In the genomic region with DNA sequence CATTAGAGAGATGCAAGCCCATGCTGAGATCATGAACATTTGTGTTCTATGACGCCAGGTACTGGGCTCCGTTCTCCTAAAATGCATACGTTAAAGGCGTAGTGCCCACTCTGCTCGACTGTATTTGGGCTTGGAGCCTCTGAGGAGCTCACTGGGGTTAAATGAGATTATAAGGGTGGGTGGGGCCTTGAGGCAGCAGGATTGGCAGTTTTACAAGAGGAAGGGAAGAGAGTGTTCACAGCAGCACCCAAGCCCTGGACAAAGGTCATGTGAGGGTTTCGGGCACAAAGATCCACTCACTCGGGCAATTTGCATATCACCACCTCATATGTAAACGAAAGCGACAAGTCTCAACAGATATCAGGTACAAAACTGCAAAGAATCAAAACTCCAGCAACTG, we compare ENCODE assay signal across 9 mouse cellular contexts. TPM values are rescaled to one million over a fixed set of nuclear protein-coding genes. Genes with fewer than 3 reads are reported as not detected.
A peak's percentile ranks its signal among the peaks of the same experiment; 100 is the strongest.
DNase-seq lines count a peak whose midpoint lies in the region; ATAC-seq and TF ChIP-seq lines count a peak whose summit lies in the region.
"Had no signal": no experiment of that assay in that cellular context is flagged by ENCODE, and none has a peak within 500 bp of the region (broad histone marks: within the 10 kb centered on the region; RNA-seq: fewer than 3 reads in every experiment).

No protein-coding gene starts in this region.

- H3K4me1 ChIP-seq in midbrain, embryonic 13.5 days (replicated peaks), result peaks cover 26% of the 10 kb centered on the region
- H3K4me1 ChIP-seq in midbrain, embryonic 10.5 days, result 0 out of 2 replicates have a peak, but pooled peaks cover 4% of the 10 kb centered on the region
- H3K4me1 ChIP-seq in stomach, postnatal 0 days (replicated peaks; ENCODE audit: control insufficient read depth, insufficient read depth), result peaks cover 20% of the 10 kb centered on the region

- no peak overlapping the region for H3K4me2 ChIP-seq in midbrain, embryonic 13.5 days (replicated peaks)
- H3K4me2 ChIP-seq in stomach, postnatal 0 days (replicated peaks; ENCODE audit: low read depth), result peak overlapping the region; percentile 34
- H3K4me2 ChIP-seq: limb, embryonic 13.5 days had no signal

- H3K27ac ChIP-seq in midbrain, embryonic 13.5 days, result no peak overlapping the region
- H3K27ac ChIP-seq in midbrain, embryonic 10.5 days (replicated peaks), result no peak overlapping the region
- peak overlapping the region; percentile 78 for H3K27ac ChIP-seq in stomach, postnatal 0 days (replicated peaks)
- H3K27ac ChIP-seq: limb, embryonic 13.5 days had no signal

- peak; percentile 27; the same call in 1 of the 2 replicates for ATAC-seq in midbrain, embryonic 13.5 days
- ATAC-seq in stomach, postnatal 0 days (ENCODE audit: low FRiP score, low TSS enrichment), result peak; percentile 84
- ATAC-seq in erythroid progenitor cell, adult 5-6 weeks (replicated peaks; ENCODE audit: low FRiP score, poor library complexity, severe bottlenecking), result no peak

- H3K9ac ChIP-seq in midbrain, embryonic 13.5 days (replicated peaks), result no peak overlapping the region
- H3K9ac ChIP-seq in stomach, postnatal 0 days (ENCODE audit: low read length), result no peak overlapping the region
- H3K9ac ChIP-seq: limb, embryonic 13.5 days had no signal

- TF ChIP-seq CTCF in stomach, postnatal 0 days (IDR thresholded peaks at IDR 0.05; ENCODE audit: low read depth), result no peak

- intact Hi-C loops in heart, postnatal 36 days (cut with DNase I), result no loop called here

- TF ChIP-seq EP300 in stomach, postnatal 0 days (optimal IDR thresholded peaks at IDR 0.05), result no peak

- no peaks in the 10 kb centered on the region for H3K27me3 ChIP-seq in midbrain, embryonic 13.5 days
- H3K27me3 ChIP-seq in midbrain, embryonic 10.5 days (ENCODE audit: low read depth, poor library complexity, severe bottlenecking), result no peaks in the 10 kb centered on the region
- H3K27me3 ChIP-seq in stomach, postnatal 0 days (ENCODE audit: control insufficient read depth, insufficient read depth, low read length), result no peaks in the 10 kb centered on the region
- H3K27me3 ChIP-seq: limb, embryonic 13.5 days had no signal

- H3K36me3 ChIP-seq in midbrain, embryonic 13.5 days, result peaks cover 51% of the 10 kb centered on the region
- H3K36me3 ChIP-seq in midbrain, embryonic 10.5 days, result peaks cover 57% of the 10 kb centered on the region
- H3K36me3 ChIP-seq in stomach, postnatal 0 days (ENCODE audit: control insufficient read depth, insufficient read depth, low read length), result peaks cover 5% of the 10 kb centered on the region; the same call in 1 of the 2 replicates

- WGBS in midbrain, embryonic 13.5 days, result 79% methylated on average over 9 of the region's 9 CpGs
- 83% methylated on average over 9 of the region's 9 CpGs for WGBS in midbrain, embryonic 10.5 days
- WGBS in large intestine, adult 2 months, result 19% methylated on average over 9 of the region's 9 CpGs
- 41% methylated on average over 9 of the region's 9 CpGs for WGBS in stomach, postnatal 0 days

- DNase-seq in heart, adult 11 months, result peak; percentile 96
- no peak for DNase-seq in heart, postnatal 36 days
- DNase-seq in midbrain, embryonic 10.5 days (ENCODE audit: low spot score), result no peak
- peak; percentile 95 for DNase-seq in large intestine, adult 2 months (ENCODE audit: low read depth, low spot score)
- peak; percentile 75 for DNase-seq in stomach, postnatal 0 days (ENCODE audit: low spot score)
- no peak for DNase-seq in layer of hippocampus, adult 9-11 months

- H3K9me3 ChIP-seq in midbrain, embryonic 13.5 days, result no peaks in the 10 kb centered on the region
- H3K9me3 ChIP-seq in midbrain, embryonic 10.5 days (replicated peaks), result no peaks in the 10 kb centered on the region
- H3K9me3 ChIP-seq in stomach, postnatal 0 days (ENCODE audit: control insufficient read depth, low read length), result no peaks in the 10 kb centered on the region
- H3K9me3 ChIP-seq: limb, embryonic 13.5 days had no signal

- no peak overlapping the region for H3K4me3 ChIP-seq in midbrain, embryonic 13.5 days (replicated peaks)
- H3K4me3 ChIP-seq in midbrain, embryonic 10.5 days, result no peak overlapping the region
- 0 out of 2 replicates have a peak overlapping the region, but pooled peaks have one; percentile 0 for H3K4me3 ChIP-seq in stomach, postnatal 0 days (ENCODE audit: low read depth, low read length)
- H3K4me3 ChIP-seq: limb, embryonic 13.5 days had no signal

RNA-seq across cellular contexts. Expression of a gene that starts 26.8 kb away (rescaled TPM):
- total RNA-seq in heart, postnatal 36 days (2021), result 10 to 100 TPM; 16.2 to 18.0 TPM
- 63.2 and 64.6 TPM in 2 replicates for polyA plus RNA-seq in midbrain, embryonic 13.5 days (2015; fragmentation: Nextera tagmentation; extraction: Ambion mirVana)
- 36.1 and 39.0 TPM in 2 replicates for polyA plus RNA-seq in midbrain, embryonic 10.5 days (2016; fragmentation: Nextera tagmentation; extraction: Ambion mirVana)
- 34.8 and 49.4 TPM in 2 replicates for polyA plus RNA-seq in large intestine, adult 2 months (2012; rRNA removed)
- 25.9 and 31.5 TPM in 2 replicates for polyA plus RNA-seq in stomach, postnatal 0 days (2015; fragmentation: Nextera tagmentation; extraction: Ambion mirVana)
- total RNA-seq in erythroid progenitor cell, adult 5-6 weeks (2015; ENCODE audit: low replicate concordance), result 1.1 TPM in 1 of 2 replicates, not detected in the other
- 1.2 TPM in 2 replicates for total RNA-seq in erythroid progenitor cell, adult 5-6 weeks (2017; ENCODE audit: low replicate concordance)

Comparison
In these comparisons a context has a peak if more than half of its experiments do, and no peak if none do; other contexts are left out.
1. DNase-seq: peak in heart, adult 11 months (single experiment), large intestine, adult 2 months (single experiment) and stomach, postnatal 0 days (single experiment); none in heart, postnatal 36 days (0 of 2), midbrain, embryonic 10.5 days (single experiment) and layer of hippocampus, adult 9-11 months (single experiment).